Mouse (Mus musculus): ENCODE data around the gene Plekhf1.

Plekhf1 gene

GRCm38 (mm10) chr7:38199907-38200605 is 27.8 kb downstream of the Plekhf1 start:
- in situ Hi-C loops (cut with MboI; ENCODE audit: low pct_unique_long_range_greater_than_20kb in 1 of 2, low sequenced_read_pairs in 2 of 2, unreplicated experiment in 1 of 2) = loop anchor here in 1 of 2 experiments (10.0 kb wide), 1 partner anchor 65 kb away; no protein-coding TSS in a partner anchor

DNA sequence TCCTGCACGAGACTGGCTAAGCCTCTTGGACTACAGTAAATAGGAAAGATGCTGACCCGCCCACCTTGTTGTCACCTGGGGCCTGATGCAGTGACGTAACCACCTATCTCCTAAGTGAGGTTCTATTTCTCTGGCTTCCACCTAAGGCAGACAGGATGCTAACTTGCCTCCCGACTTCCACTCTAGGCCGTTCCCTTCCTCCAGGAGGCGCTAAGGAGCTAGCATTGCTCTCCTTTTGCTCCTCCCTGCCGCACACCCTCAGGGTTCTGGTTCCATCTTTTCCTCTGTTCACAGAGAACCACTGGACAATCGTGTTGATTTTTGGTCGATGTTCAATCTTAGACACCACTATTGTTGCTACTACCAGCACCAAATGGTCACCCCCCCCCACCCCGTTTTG is 36.2 kb downstream of the Plekhf1 start:
- in situ Hi-C loops (cut with MboI; ENCODE audit: low pct_unique_long_range_greater_than_20kb in 1 of 2, low sequenced_read_pairs in 2 of 2, unreplicated experiment in 1 of 2) = loop anchor here in 1 of 2 experiments (5.0 kb wide), 1 partner anchor 66 kb away; no protein-coding TSS in a partner anchor

DNA sequence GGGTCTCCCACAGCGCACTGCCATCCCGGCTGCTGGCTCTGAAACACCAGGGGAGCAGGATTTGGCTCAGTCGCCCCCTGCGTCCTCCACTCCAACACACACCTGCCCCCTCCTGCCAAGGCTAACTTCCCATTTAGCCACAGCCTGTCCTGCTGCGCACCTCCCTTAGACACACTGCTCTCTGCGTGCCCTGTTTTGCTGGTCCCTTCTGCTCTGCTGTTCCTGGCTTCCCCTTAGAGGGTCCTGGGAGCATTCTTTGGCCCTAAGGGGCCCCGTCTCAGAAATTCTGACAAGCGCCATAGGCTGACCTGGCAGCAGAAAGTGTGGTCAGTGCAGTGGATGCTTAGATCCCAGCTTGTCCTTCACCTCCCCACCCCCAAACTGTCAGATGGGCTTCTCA is 36.7 kb downstream of the Plekhf1 start:
- in situ Hi-C loops (cut with MboI; ENCODE audit: low pct_unique_long_range_greater_than_20kb in 1 of 2, low sequenced_read_pairs in 2 of 2, unreplicated experiment in 1 of 2) = loop anchor here in 1 of 2 experiments (5.0 kb wide), 1 partner anchor 66 kb away; no protein-coding TSS in a partner anchor

- in situ Hi-C loops (cut with MboI; ENCODE audit: low pct_unique_long_range_greater_than_20kb in 1 of 2, low sequenced_read_pairs in 2 of 2, unreplicated experiment in 1 of 2) = loop anchor here in 1 of 2 experiments (5.0 kb wide), 1 partner anchor 67 kb away; no protein-coding TSS in a partner anchor
Observed at GRCm38 (mm10) chr7:38190056-38190835, 37.6 kb downstream of the Plekhf1 start.

DNA sequence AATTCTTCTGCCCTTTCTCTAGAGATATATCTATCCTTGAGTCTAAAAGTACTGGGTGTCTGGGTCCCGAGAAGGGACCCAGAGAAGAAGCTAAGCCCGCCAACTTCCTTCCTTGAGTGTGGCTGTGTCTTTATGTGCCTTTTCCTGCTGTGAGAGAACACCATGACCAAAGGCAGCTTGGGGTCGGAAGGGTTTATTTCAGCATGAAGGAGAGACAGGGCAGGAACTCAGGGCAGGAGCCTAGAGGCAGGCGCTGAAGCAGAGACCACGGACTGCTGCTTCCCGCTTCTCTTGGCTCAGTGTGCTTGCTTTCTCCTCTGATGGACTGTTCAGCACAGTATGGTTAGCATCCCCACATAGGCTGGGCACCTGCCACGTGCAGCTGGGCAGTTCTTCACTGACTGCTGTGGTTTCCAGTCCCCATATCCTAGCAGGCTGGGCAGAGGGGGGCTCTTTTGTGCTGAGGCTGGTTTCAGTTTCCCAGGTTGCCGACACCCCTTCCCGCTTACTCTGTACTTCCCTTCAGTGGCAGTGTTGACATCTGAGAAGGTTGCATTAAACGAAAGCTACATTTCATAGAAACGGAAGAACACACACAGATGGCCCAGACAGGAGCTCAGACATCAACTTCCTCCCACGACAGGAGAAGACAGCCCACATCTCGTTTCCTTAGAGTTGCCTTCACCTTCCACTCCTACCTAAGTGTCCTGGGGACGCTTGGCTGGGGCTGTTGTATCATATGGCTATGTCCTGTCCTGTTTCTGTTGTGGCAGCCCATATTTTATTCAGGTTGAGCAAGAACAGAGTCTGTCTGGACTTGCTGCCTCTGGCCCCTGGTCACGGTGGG is 38.5 kb downstream of the Plekhf1 start:
- in situ Hi-C loops (cut with MboI; ENCODE audit: low pct_unique_long_range_greater_than_20kb in 1 of 2, low sequenced_read_pairs in 2 of 2, unreplicated experiment in 1 of 2) = no loop called here

GRCm38 (mm10) chr7:38188281-38189075 is 39.3 kb downstream of the Plekhf1 start:
- in situ Hi-C loops (cut with MboI; ENCODE audit: low pct_unique_long_range_greater_than_20kb in 1 of 2, low sequenced_read_pairs in 2 of 2, unreplicated experiment in 1 of 2) = no loop called here

DNA sequence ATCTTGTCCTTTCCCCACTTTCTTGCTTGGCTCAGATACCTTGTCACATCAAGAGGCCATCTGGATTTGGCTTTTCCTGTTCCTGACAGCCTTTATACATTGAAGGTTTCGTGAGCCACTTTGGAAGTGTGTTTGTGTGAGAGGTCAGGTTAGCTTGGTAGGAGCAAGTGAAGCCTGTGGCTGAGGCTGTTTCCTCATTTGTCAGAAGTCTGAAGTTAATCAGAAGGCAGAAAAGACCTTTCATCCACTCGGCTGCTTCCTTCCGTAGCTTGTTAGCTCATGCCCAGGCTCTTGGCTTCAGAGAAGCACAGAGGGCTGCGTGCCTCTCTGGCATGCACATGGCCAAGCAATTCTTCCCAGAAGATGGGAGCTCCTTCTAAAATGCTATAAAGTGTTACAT is 40.0 kb downstream of the Plekhf1 start:
- in situ Hi-C loops (cut with MboI; ENCODE audit: low pct_unique_long_range_greater_than_20kb in 1 of 2, low sequenced_read_pairs in 2 of 2, unreplicated experiment in 1 of 2) = no loop called here

DNA sequence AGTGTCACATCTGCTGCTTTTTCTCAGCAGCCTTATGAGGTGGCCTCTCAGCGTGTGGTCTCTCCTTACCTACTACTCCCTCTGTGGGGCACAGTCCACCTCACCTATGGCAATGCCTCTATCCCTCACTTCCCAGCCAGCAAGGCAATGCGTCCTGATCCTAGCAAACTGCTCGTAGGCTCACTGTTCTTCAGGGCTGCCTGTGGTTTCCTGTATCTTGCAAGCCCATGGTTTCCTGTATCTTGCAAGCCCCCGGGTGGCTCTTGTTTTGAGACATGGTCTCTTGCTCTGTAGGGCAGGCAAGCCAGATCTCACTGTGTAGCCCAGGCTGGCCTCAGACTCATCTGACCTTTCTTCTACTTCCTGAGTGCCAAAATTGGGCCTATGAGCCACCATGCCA is 41.0 kb downstream of the Plekhf1 start:
- in situ Hi-C loops (cut with MboI; ENCODE audit: low pct_unique_long_range_greater_than_20kb in 1 of 2, low sequenced_read_pairs in 2 of 2, unreplicated experiment in 1 of 2) = no loop called here

- in situ Hi-C loops (cut with MboI; ENCODE audit: low pct_unique_long_range_greater_than_20kb in 1 of 2, low sequenced_read_pairs in 2 of 2, unreplicated experiment in 1 of 2) = no loop called here
Observed at GRCm38 (mm10) chr7:38184786-38185185, 43.0 kb downstream of the Plekhf1 start.

- in situ Hi-C loops (cut with MboI; ENCODE audit: low pct_unique_long_range_greater_than_20kb in 1 of 2, low sequenced_read_pairs in 2 of 2, unreplicated experiment in 1 of 2) = no loop called here
Observed at GRCm38 (mm10) chr7:38184418-38184745, 43.4 kb downstream of the Plekhf1 start.

GRCm38 (mm10) chr7:38183709-38184417 is 44.0 kb downstream of the Plekhf1 start:
- in situ Hi-C loops (cut with MboI; ENCODE audit: low pct_unique_long_range_greater_than_20kb in 1 of 2, low sequenced_read_pairs in 2 of 2, unreplicated experiment in 1 of 2) = no loop called here

GRCm38 (mm10) chr7:38182962-38183687 is 44.7 kb downstream of the Plekhf1 start, which contains the start of gene 1600014C10Rik:
Gene 1600014C10Rik, plus strand, starts transcription at chr7:38183217.
- in situ Hi-C loops (cut with MboI; ENCODE audit: low pct_unique_long_range_greater_than_20kb in 1 of 2, low sequenced_read_pairs in 2 of 2, unreplicated experiment in 1 of 2) = no loop called here

GRCm38 (mm10) chr7:38182596-38182961 is 45.2 kb downstream of the Plekhf1 start:
- in situ Hi-C loops (cut with MboI; ENCODE audit: low pct_unique_long_range_greater_than_20kb in 1 of 2, low sequenced_read_pairs in 2 of 2, unreplicated experiment in 1 of 2) = no loop called here

DNA sequence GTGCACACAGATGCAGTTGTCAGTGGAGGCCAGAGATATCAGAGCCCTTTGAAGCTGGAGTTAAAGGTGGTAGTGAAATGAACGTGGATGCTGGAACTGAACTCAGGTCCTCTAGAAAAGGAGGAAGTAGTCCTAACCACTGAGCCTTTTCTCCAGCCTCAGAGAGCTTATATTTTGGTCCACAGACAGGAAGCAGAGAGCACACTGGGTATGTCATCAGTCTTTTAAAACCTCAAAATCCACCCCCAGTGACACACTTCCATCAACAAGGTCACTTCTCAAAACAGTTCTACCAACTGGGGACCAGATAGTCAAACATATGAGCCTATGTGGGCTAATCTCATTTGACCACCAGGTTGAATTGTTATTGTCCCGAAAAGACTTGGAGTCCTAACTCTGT is 46.5 kb downstream of the Plekhf1 start:
- in situ Hi-C loops (cut with MboI; ENCODE audit: low pct_unique_long_range_greater_than_20kb in 1 of 2, low sequenced_read_pairs in 2 of 2, unreplicated experiment in 1 of 2) = no loop called here

DNA sequence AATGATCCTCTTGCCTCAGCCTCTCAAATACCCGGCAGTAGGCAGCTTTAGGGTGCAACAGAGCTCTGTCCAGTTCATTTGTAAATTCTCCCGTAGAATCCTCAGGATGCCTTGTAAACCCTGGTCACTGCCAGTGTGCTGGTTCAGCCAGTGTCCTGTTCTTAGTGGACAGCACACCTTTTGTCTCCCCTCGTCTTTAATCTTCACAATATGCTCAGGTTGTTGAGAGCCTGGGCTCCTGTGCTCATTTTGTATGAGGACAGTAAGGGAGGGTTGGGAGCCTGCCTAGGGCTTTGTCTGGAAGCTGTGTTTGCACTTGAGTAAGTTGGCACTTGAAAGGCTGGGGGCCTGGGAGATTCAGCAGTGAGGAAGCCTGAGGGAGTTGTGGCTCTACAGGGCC is 47.9 kb downstream of the Plekhf1 start:
- in situ Hi-C loops (cut with MboI; ENCODE audit: low pct_unique_long_range_greater_than_20kb in 1 of 2, low sequenced_read_pairs in 2 of 2, unreplicated experiment in 1 of 2) = no loop called here

- in situ Hi-C loops (cut with MboI; ENCODE audit: low pct_unique_long_range_greater_than_20kb in 1 of 2, low sequenced_read_pairs in 2 of 2, unreplicated experiment in 1 of 2) = no loop called here
Observed at GRCm38 (mm10) chr7:38176056-38176455, 51.8 kb downstream of the Plekhf1 start.
